Mouse (Mus musculus) left cerebral cortex, adult 2 months (tissue): ENCODE measurements around the gene Mov10l1. TPM values are rescaled to one million over a fixed set of nuclear protein-coding genes. Genes with fewer than 3 reads are reported as not detected.

Experiments
- DNase-seq, 2 experiments: peaks; one replicate each; pipeline ENCODE4 v3.0.0; 2021 to 2022; ENCODE audit warnings: low spot score in 2 of 2, mixed read lengths in 1 of 2; ENCODE audit errors: extremely low spot score in 1 of 2
- H3K27ac ChIP-seq: fragments of 200-600 bp; 2 replicates; pipeline ENCODE4 v1.8.1; 2022
- H3K4me3 ChIP-seq: fragments of 200-600 bp; 2 replicates; pipeline ENCODE4 v1.8.1; 2022
- CTCF ChIP-seq: fragments of 200-600 bp; IDR thresholded peaks from 2 replicates; pipeline ENCODE4 v1.8.1; 2022; ENCODE audit warnings: antibody characterized with exemption, mild to moderate bottlenecking, moderate library complexity
- intact Hi-C: fragments of 180-260 bp; cut with DNase I; formaldehyde crosslinking; loops from one replicate; pipeline ENCODE4 v1.15.1; 2025
- total RNA-seq, 2 experiments: library from RNA; stranded (reverse); gene quantifications; 2 replicates each; pipeline ENCODE4 v1.2.3; 2021

The Mov10l1 gene
- total RNA-seq, 2 experiments from 2014 or later = not detected

GRCm38 (mm10) chr15:88964070-88964578 lies 18.6 kb upstream of the Mov10l1 start:
- no peak for DNase-seq
- no peak overlapping the region for H3K4me3 ChIP-seq
- no peak overlapping the region for H3K27ac ChIP-seq
- intact Hi-C loops = no loop called here
- no peak for TF ChIP-seq CTCF

DNA sequence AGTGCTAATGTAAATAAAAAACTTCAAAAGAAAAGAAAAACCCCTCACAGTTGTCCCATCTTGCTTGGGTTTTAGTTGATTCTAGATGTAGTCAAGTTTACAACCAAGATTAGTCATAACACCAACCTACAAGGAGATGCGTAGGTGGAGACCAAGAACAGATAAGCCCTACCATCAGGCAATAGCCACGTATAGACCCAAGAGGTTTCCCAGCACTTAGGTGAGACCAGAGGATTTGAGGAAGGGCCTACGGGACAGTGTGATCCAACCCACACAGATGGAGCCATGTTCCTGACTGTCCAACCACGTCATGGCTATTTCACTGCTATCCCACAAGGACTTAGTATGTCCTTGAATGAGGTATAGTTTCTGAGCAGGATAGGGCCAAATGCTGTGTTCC lies 10.4 kb upstream of the Mov10l1 start:
- DNase-seq = no peak
- H3K4me3 ChIP-seq = no peak overlapping the region
- H3K27ac ChIP-seq = no peak overlapping the region
- TF ChIP-seq CTCF = no peak
- intact Hi-C loops = no loop called here

GRCm38 (mm10) chr15:88978281-88979137 lies 4.2 kb upstream of the Mov10l1 start, which contains the start of gene Mlc1:
Gene Mlc1 (minus strand): TSS chr15:88979007.
- DNase-seq = peak in 1 of 2 experiments; percentile 29

DNA sequence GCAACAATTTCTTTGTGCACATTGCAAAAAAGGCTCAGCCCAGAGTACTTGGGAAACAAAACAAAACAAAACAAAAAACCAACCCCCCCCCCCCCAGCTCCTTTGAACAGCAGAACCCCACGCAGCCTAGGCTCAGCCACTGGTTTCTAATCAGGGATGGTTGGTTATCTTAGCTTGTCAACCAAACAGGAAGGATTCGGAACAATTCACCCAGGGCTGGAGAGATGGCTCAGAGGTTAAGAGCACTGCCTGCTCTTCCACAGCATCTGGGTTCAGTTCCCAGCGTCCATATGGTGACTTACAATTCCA lies 3.6 kb upstream of the Mov10l1 start:
- no peak for TF ChIP-seq CTCF
- intact Hi-C loops = loop anchor here (1.0 kb wide), 1 partner anchor 20 kb away; no protein-coding TSS in a partner anchor
- Histone ChIP-seq H3K4me3 (no peak overlapping the region), H3K27ac (no peak overlapping the region)
- DNase-seq = no peak

More at GRCm38 (mm10) chr15:88978281-88979137, 4.2 kb upstream of the Mov10l1 start, which contains the start of gene Mlc1:
- TF ChIP-seq CTCF = no peak
- Histone ChIP-seq H3K4me3 (peak within 1 kb of the TSS; percentile 31), H3K27ac (peak within 1 kb of the TSS; percentile 66; the same call in 1 of the 2 replicates)
- intact Hi-C loops = loop anchor here (1.0 kb wide), 1 partner anchor 21 kb away; no protein-coding TSS in a partner anchor

GRCm38 (mm10) chr15:88989236-88989635 lies 6.5 kb downstream of the Mov10l1 start:
- Histone ChIP-seq H3K27ac (no peak overlapping the region), H3K4me3 (no peak overlapping the region)
- no peak for TF ChIP-seq CTCF
- no peak for DNase-seq
- intact Hi-C loops = no loop called here

DNA sequence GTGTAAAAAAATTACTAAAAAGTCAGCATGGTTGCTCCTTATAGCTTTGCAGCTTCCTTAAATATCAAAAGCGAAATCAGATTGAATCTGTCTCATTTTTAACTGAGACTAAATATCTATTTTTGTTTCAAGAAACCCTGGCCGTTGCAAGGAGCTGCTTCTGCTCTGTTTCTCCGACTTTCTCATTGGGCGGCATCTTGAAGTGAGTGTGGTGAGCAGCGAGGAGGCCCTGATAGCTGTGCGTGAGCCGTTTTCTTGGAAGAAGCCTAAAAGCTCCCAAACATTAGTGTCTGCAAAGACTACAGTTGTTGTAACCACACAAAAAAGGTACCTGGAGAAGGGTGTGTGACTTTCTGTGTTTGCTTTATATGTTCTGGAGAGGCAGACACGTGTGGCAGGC lies 15.9 kb downstream of the Mov10l1 start:
- Histone ChIP-seq H3K4me3 (no peak overlapping the region), H3K27ac (no peak overlapping the region)
- DNase-seq = no peak
- no peak for TF ChIP-seq CTCF
- intact Hi-C loops = loop anchor here (1.0 kb wide), 1 partner anchor 19 kb away; the partner anchor contains the start of gene Mlc1

GRCm38 (mm10) chr15:88999124-88999523 lies 16.4 kb downstream of the Mov10l1 start:
- TF ChIP-seq CTCF = peak; percentile 39
- intact Hi-C loops = loop anchor here (1.0 kb wide), 1 partner anchor 20 kb away; the partner anchor contains the start of gene Mlc1
- Histone ChIP-seq H3K4me3 (no peak overlapping the region), H3K27ac (no peak overlapping the region)
- no peak for DNase-seq

- no peak for TF ChIP-seq CTCF
- Histone ChIP-seq H3K27ac (no peak overlapping the region), H3K4me3 (no peak overlapping the region)
- intact Hi-C loops = no loop called here
- no peak for DNase-seq
Observed at GRCm38 (mm10) chr15:89000367-89000766, 17.7 kb downstream of the Mov10l1 start.

DNA sequence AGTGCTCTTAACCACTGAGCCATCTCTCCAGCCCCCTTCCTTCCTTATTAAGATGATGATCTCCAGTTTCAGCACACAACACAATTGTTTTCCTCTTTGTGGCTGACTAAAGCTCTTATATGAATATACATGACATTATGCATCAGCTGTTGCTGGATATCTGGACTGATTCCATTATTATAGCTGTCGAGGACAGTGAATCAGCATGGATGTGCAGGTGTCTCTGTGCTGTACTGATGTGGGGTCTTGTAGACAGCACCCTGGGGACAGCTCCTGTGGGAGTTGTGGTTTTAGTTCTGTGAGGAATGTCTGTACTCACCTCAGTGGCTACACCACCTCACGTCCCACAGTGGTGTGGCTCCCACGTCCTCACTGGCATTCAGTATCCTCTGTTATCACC lies 18.5 kb downstream of the Mov10l1 start:
- Histone ChIP-seq H3K27ac (no peak overlapping the region), H3K4me3 (no peak overlapping the region)
- TF ChIP-seq CTCF = no peak
- no peak for DNase-seq
- intact Hi-C loops = no loop called here

DNA sequence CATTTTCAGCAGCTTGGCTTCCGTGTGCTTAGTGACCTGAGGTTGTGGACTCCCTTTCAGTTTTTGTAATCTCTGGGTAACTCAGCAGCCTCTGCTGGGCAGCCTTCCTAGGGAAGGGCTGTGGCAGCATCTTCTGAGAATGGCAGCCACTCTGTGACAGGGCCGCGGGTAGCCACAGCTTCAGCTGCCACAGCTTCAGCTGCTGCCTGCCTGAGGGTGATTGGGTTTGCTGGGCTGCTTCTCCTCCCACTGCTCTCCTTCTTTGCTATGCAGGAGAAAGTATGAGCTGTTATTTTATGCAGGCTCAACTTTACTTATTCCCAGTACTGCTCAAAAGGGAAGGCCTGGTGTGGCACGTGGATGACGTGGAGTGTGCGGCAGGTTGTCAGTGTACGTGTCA lies 24.3 kb downstream of the Mov10l1 start:
- DNase-seq = no peak
- no peak for TF ChIP-seq CTCF
- intact Hi-C loops = no loop called here
- Histone ChIP-seq H3K27ac (no peak overlapping the region), H3K4me3 (no peak overlapping the region)

DNA sequence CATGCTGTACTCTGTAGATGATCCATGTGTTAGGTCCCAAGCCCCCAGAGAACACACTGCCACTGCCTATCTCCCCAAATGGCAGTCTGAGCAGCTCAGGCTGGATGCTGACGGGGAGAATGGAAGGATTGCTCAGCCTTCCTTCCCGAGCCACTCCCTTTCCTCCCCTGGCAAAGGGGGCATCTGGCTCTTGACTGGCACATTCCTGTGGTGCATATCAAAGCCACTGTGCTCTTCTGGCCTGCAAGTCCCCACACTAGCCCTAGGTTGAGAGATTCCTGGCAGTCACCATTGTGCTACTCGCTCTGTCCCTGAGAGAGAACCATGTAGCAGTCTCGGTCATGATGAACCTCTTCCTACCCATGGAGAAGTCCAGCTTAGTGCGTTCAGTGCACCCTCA lies 25.1 kb downstream of the Mov10l1 start:
- intact Hi-C loops = no loop called here
- no peak for DNase-seq
- H3K27ac ChIP-seq = no peak overlapping the region
- TF ChIP-seq CTCF = no peak
- no peak overlapping the region for H3K4me3 ChIP-seq

DNA sequence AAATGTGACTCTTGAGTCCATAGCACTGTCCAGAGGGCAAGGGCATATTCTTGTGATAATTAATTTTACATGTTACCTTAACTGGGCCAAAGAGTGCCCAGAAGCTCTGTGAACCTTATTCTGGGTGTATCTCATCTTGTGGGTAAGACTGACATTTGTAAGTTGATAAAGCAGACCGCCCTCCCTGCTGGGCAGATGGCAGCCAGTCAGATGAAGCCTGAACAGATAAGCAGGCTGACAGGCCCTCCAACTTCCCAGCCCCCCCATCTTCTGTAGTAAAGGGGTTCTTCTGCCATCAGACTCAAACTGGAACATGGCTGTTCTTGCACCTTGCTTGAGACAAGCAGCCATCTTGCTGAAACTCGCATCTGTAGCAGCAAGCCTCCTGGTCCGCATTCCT lies 34.0 kb downstream of the Mov10l1 start:
- intact Hi-C loops = no loop called here
- TF ChIP-seq CTCF = no peak
- no peak for DNase-seq
- no peak overlapping the region for H3K27ac ChIP-seq
- H3K4me3 ChIP-seq = no peak overlapping the region
